Mouse (Mus musculus): ENCODE results near the gene Dgkg. TPM values are rescaled to one million over a fixed set of nuclear protein-coding genes. Genes with fewer than 3 reads are reported as not detected.

Gene Dgkg
- polyA plus RNA-seq, 1 experiment, result 1.5 TPM

- H3K36me3 ChIP-seq (ENCODE audit: control insufficient read depth, insufficient read depth, low read length, poor library complexity, severe bottlenecking), result peaks cover 31% of the 10 kb centered on the region
- H3K27me3 ChIP-seq (ENCODE audit: control insufficient read depth, insufficient read depth, low read length, poor library complexity, severe bottlenecking), result no peaks in the 10 kb centered on the region
- TF ChIP-seq EP300 (IDR thresholded peaks at IDR 0.05; ENCODE audit: insufficient read depth, low read depth, low read length), result no peak
- H3K27ac ChIP-seq (ENCODE audit: insufficient read depth, low read length), result peak overlapping the region; percentile 73
- no peaks in the 10 kb centered on the region for H3K9me3 ChIP-seq (replicated peaks; ENCODE audit: control insufficient read depth, insufficient read depth, low read length, poor library complexity, severe bottlenecking)
- H3K4me3 ChIP-seq (ENCODE audit: low read depth, low read length), result peak overlapping the region; percentile 8
- peaks cover 6% of the 10 kb centered on the region for H3K4me1 ChIP-seq (ENCODE audit: control insufficient read depth, insufficient read depth, low read length)
- peak overlapping the region; percentile 28 for H3K9ac ChIP-seq (ENCODE audit: low read depth, poor library complexity, severe bottlenecking)
Measured at GRCm38 (mm10) chr16:22433944-22434343, 223.1 kb downstream of the Dgkg start.

DNA sequence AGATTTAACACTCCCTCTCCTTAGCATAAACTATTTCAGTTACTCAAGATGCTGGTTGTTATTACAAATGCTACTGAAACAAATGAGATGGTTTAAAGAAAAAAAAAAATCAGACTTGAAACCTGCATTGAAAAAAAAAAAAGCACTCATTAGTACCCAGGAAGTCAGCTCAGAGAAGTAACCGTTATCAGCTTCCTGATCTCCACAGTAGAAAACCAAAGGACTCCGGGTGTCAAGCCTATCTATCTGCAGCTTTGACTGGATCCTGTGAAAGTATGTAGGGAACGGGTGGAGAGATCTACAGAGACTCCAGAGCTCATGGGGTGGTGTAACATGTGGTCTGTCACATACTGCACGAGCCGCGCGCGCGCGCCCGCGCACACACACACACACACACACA is 225.2 kb downstream of the Dgkg start:
- Histone ChIP-seq H3K9ac (ENCODE audit: low read depth, poor library complexity, severe bottlenecking) (no peak overlapping the region), H3K36me3 (ENCODE audit: control insufficient read depth, insufficient read depth, low read length, poor library complexity, severe bottlenecking) (peaks cover 37% of the 10 kb centered on the region), H3K4me1 (ENCODE audit: control insufficient read depth, insufficient read depth, low read length) (peaks cover 6% of the 10 kb centered on the region), H3K27me3 (ENCODE audit: control insufficient read depth, insufficient read depth, low read length, poor library complexity, severe bottlenecking) (no peaks in the 10 kb centered on the region), H3K9me3 (replicated peaks; ENCODE audit: control insufficient read depth, insufficient read depth, low read length, poor library complexity, severe bottlenecking) (no peaks in the 10 kb centered on the region), H3K4me3 (ENCODE audit: low read depth, low read length) (no peak overlapping the region), H3K27ac (ENCODE audit: insufficient read depth, low read length) (no peak overlapping the region)
- no peak for TF ChIP-seq CTCF (IDR thresholded peaks at IDR 0.05; ENCODE audit: low read depth, low read length)
- TF ChIP-seq POLR2A (IDR thresholded peaks at IDR 0.05; ENCODE audit: insufficient read depth, low read length), result no peak
- TF ChIP-seq EP300 (IDR thresholded peaks at IDR 0.05; ENCODE audit: insufficient read depth, low read depth, low read length), result no peak

GRCm38 (mm10) chr16:22431335-22431734 is 225.7 kb downstream of the Dgkg start:
- Histone ChIP-seq H3K9me3 (replicated peaks; ENCODE audit: control insufficient read depth, insufficient read depth, low read length, poor library complexity, severe bottlenecking) (no peaks in the 10 kb centered on the region), H3K27me3 (ENCODE audit: control insufficient read depth, insufficient read depth, low read length, poor library complexity, severe bottlenecking) (no peaks in the 10 kb centered on the region), H3K27ac (ENCODE audit: insufficient read depth, low read length) (peak overlapping the region; percentile 52; the same call in 1 of the 2 replicates), H3K4me1 (ENCODE audit: control insufficient read depth, insufficient read depth, low read length) (peaks cover 6% of the 10 kb centered on the region), H3K4me3 (ENCODE audit: low read depth, low read length) (no peak overlapping the region), H3K9ac (ENCODE audit: low read depth, poor library complexity, severe bottlenecking) (no peak overlapping the region), H3K36me3 (ENCODE audit: control insufficient read depth, insufficient read depth, low read length, poor library complexity, severe bottlenecking) (peaks cover 37% of the 10 kb centered on the region)
- TF ChIP-seq EP300 (IDR thresholded peaks at IDR 0.05; ENCODE audit: insufficient read depth, low read depth, low read length), result no peak
- TF ChIP-seq POLR2A (IDR thresholded peaks at IDR 0.05; ENCODE audit: insufficient read depth, low read length), result no peak
- TF ChIP-seq CTCF (IDR thresholded peaks at IDR 0.05; ENCODE audit: low read depth, low read length), result no peak

- H3K36me3 ChIP-seq (ENCODE audit: control insufficient read depth, insufficient read depth, low read length, poor library complexity, severe bottlenecking), result peaks cover 32% of the 10 kb centered on the region
- no peak for TF ChIP-seq POLR2A (IDR thresholded peaks at IDR 0.05; ENCODE audit: insufficient read depth, low read length)
- no peak for TF ChIP-seq CTCF (IDR thresholded peaks at IDR 0.05; ENCODE audit: low read depth, low read length)
- no peak for TF ChIP-seq EP300 (IDR thresholded peaks at IDR 0.05; ENCODE audit: insufficient read depth, low read depth, low read length)
- no peaks in the 10 kb centered on the region for H3K27me3 ChIP-seq (ENCODE audit: control insufficient read depth, insufficient read depth, low read length, poor library complexity, severe bottlenecking)
- H3K9ac ChIP-seq (ENCODE audit: low read depth, poor library complexity, severe bottlenecking), result peak overlapping the region; percentile 49
- no peaks in the 10 kb centered on the region for H3K9me3 ChIP-seq (replicated peaks; ENCODE audit: control insufficient read depth, insufficient read depth, low read length, poor library complexity, severe bottlenecking)
- no peak overlapping the region for H3K4me3 ChIP-seq (ENCODE audit: low read depth, low read length)
- peaks cover 10% of the 10 kb centered on the region for H3K4me1 ChIP-seq (ENCODE audit: control insufficient read depth, insufficient read depth, low read length)
- H3K27ac ChIP-seq (ENCODE audit: insufficient read depth, low read length), result peak overlapping the region; percentile 95
Measured at GRCm38 (mm10) chr16:22430211-22430951, 226.6 kb downstream of the Dgkg start.

DNA sequence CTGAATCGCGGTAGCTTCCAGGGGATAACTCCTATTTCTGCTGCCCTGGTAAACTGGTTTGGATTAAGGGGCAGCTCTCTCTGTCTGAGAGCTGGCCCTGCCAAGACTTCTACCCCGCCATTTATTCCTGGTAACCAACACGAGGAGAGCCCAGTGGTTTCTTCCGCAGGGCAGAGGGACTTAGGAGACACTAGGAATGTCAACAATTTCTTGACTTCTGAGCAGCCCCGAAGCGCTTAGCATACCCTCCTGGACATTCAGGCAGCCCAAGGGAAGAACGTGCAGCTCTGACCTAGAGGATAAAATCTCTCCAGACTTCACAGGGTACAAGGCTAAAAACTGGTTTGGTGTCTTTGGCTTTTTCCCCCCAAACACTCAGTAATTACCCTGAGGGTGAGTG is 227.6 kb downstream of the Dgkg start:
- H3K4me3 ChIP-seq (ENCODE audit: low read depth, low read length), result peak overlapping the region; percentile 50
- H3K4me1 ChIP-seq (ENCODE audit: control insufficient read depth, insufficient read depth, low read length), result peaks cover 9% of the 10 kb centered on the region
- TF ChIP-seq CTCF (IDR thresholded peaks at IDR 0.05; ENCODE audit: low read depth, low read length), result no peak
- TF ChIP-seq EP300 (IDR thresholded peaks at IDR 0.05; ENCODE audit: insufficient read depth, low read depth, low read length), result peak; percentile 61; the same call in 1 of the 2 replicates
- no peaks in the 10 kb centered on the region for H3K9me3 ChIP-seq (replicated peaks; ENCODE audit: control insufficient read depth, insufficient read depth, low read length, poor library complexity, severe bottlenecking)
- H3K36me3 ChIP-seq (ENCODE audit: control insufficient read depth, insufficient read depth, low read length, poor library complexity, severe bottlenecking), result peaks cover 34% of the 10 kb centered on the region
- H3K27ac ChIP-seq (ENCODE audit: insufficient read depth, low read length), result peak overlapping the region; percentile 95
- H3K9ac ChIP-seq (ENCODE audit: low read depth, poor library complexity, severe bottlenecking), result peak overlapping the region; percentile 49
- no peaks in the 10 kb centered on the region for H3K27me3 ChIP-seq (ENCODE audit: control insufficient read depth, insufficient read depth, low read length, poor library complexity, severe bottlenecking)

- no peak for TF ChIP-seq CTCF (IDR thresholded peaks at IDR 0.05; ENCODE audit: low read depth, low read length)
- peak; percentile 81 for TF ChIP-seq EP300 (IDR thresholded peaks at IDR 0.05; ENCODE audit: insufficient read depth, low read depth, low read length)
- no peak for TF ChIP-seq POLR2A (IDR thresholded peaks at IDR 0.05; ENCODE audit: insufficient read depth, low read length)
- peaks cover 6% of the 10 kb centered on the region for H3K4me1 ChIP-seq (ENCODE audit: control insufficient read depth, insufficient read depth, low read length)
Measured at GRCm38 (mm10) chr16:22428853-22429341, 228.1 kb downstream of the Dgkg start.

More at GRCm38 (mm10) chr16:22428853-22429341, 228.1 kb downstream of the Dgkg start:
- Histone ChIP-seq H3K9ac (ENCODE audit: low read depth, poor library complexity, severe bottlenecking) (peak overlapping the region; percentile 57), H3K36me3 (ENCODE audit: control insufficient read depth, insufficient read depth, low read length, poor library complexity, severe bottlenecking) (peaks cover 32% of the 10 kb centered on the region), H3K9me3 (replicated peaks; ENCODE audit: control insufficient read depth, insufficient read depth, low read length, poor library complexity, severe bottlenecking) (no peaks in the 10 kb centered on the region), H3K27me3 (ENCODE audit: control insufficient read depth, insufficient read depth, low read length, poor library complexity, severe bottlenecking) (no peaks in the 10 kb centered on the region), H3K27ac (ENCODE audit: insufficient read depth, low read length) (peak overlapping the region; percentile 98), H3K4me3 (ENCODE audit: low read depth, low read length) (peak overlapping the region; percentile 50)
